Mouse (Mus musculus) limb, embryonic 10.5 days (tissue): ENCODE results near the gene Rgp1. TPM values are rescaled to one million over a fixed set of nuclear protein-coding genes. Genes with fewer than 3 reads are reported as not detected.

Experiments used
- DNase-seq: peaks from one replicate; pipeline ENCODE4 v3.0.0-alpha.2; 2017; ENCODE audit warnings: low spot score
- H3K27ac ChIP-seq: fragments of 300-500 bp; sonication (generic); 2 replicates; pipeline ENCODE4 v1.5.1; 2016; ENCODE audit warnings: mild to moderate bottlenecking
- H3K27me3 ChIP-seq: fragments of 300-500 bp; sonication (generic); 2 replicates; pipeline ENCODE4 v1.6.1; 2016; ENCODE audit warnings: low read depth, mild to moderate bottlenecking; ENCODE audit not compliant: poor library complexity, severe bottlenecking
- H3K36me3 ChIP-seq: fragments of 300-500 bp; sonication (generic); 2 replicates; pipeline ENCODE4 v1.6.1; 2016; ENCODE audit warnings: mild to moderate bottlenecking, moderate library complexity
- H3K4me1 ChIP-seq: fragments of 300-500 bp; sonication (generic); 2 replicates; pipeline ENCODE4 v1.6.1; 2016
- H3K4me3 ChIP-seq: fragments of 300-500 bp; sonication (generic); 2 replicates; pipeline ENCODE4 v1.5.1; 2016; ENCODE audit warnings: mild to moderate bottlenecking, moderate library complexity
- H3K9me3 ChIP-seq: fragments of 300-500 bp; sonication (generic); replicated peaks from 2 replicates; pipeline ENCODE4 v1.6.1; 2016; ENCODE audit warnings: mild to moderate bottlenecking
- WGBS: fragments of 180-500 bp; shearing (Covaris S2); methylation state at CpG from one replicate; pipeline ENCODE4 v1.1.7; 2016; 5-methylcytosine and 5-hydroxymethylcytosine counted together
- polyA plus RNA-seq: library from polyadenylated mRNA; unstranded; fragments of >200 nt; fragmentation: Nextera tagmentation; extraction: Ambion mirVana; gene quantifications from 2 replicates; pipeline ENCODE4 v1.2.1, GENCODE M21; 2016

Gene Rgp1
- polyA plus RNA-seq, 1 experiment from 2014 or later, result 30.0 TPM

DNA sequence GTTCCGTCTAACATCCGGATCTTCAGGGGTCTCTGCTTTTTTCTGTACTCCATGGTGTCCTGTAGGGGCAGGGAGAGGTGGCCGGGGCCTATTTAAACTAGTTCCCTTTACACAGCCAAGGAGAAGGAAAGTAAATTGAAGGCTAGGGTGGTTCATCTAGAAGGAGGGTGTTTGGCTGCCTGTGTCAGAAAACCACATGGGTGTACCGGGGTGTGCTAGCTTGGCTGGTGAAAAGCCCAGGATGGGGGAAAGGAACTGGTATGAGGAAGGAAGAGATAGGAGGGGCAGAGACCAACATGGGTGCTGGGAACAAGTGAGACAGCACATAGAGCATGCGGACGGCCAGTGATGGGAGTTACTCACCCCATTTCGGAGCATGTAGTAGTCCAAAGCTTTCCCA, 22.6 kb upstream of the Rgp1 start:
- H3K36me3 ChIP-seq, result peaks cover 75% of the 10 kb centered on the region
- H3K4me1 ChIP-seq, result peaks cover 38% of the 10 kb centered on the region
- no peak overlapping the region for H3K4me3 ChIP-seq
- 98% methylated on average over 7 of the region's 7 CpGs for WGBS
- H3K27ac ChIP-seq, result no peak overlapping the region
- no peaks in the 10 kb centered on the region for H3K9me3 ChIP-seq
- no peak for DNase-seq
- no peaks in the 10 kb centered on the region for H3K27me3 ChIP-seq

DNA sequence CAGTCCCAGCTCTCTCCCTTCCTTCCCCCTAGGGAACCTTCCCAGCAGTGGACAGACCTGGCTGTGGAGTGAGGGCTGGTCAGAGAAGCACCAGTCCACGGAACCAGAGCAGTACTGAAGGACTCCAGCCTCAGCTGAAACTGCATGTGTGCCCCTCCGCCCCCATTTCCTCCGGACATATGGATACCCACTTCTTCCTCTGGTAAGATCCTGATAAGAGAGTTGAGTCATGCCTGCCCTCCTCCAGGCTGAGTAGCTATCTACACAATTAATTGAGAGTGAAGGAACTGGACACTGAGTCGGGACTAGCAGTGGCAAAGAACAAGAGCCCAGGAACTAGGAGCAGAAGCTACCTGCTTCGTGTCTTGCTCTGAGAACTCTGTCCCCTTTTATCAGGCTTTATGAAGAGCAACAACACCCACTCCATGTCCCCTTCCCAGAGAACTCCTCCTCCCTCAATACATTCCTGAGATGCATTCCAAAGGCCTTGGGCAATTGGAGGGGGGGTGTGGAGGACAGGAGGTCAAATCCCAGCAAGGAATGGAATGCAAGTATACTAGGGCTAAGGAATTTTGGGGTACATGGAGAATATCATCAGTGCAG, 20.4 kb upstream of the Rgp1 start:
- Histone ChIP-seq H3K4me1 (peaks cover 46% of the 10 kb centered on the region), H3K4me3 (peak overlapping the region; percentile 25), H3K27me3 (no peaks in the 10 kb centered on the region), H3K9me3 (no peaks in the 10 kb centered on the region), H3K36me3 (peaks cover 53% of the 10 kb centered on the region), H3K27ac (peak overlapping the region; percentile 73)
- no peak for DNase-seq
- whole genome bisulfite sequencing, result 31% methylated on average over 5 of the region's 5 CpGs

DNA sequence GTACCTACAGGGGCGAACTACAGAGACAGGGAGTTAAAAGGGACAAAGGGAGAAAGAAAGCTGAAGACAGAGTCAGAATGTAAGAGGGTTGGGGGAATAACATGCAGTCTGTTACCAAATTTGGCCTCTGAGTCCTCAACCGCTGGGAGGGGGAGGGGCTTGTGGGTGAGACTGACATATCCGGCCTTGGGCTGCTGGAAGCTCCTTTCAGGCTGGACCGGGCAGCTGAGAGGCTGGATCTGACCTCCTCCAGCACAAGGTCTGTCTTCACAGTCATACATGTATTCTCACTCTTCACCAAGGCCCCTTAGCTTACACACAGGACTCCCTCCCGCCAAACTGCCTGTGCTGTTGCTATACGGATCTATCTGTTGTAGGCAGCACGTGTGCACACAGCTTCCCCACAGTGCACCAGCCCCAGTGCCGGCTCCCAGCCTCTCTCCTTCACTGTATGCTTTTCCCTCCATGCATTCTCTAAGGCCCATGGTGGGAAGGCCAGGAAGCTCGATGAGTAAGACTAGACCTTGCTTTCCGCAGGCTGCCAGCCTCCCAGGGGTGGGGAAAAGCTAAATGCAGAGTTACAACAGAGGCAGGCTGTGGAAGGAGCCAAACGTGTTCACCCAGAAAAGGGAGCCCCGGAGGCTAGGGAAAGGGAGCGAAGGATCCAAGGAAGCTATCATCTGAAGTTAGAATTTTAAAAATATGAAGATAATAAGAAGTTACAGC, 19.7 kb upstream of the Rgp1 start:
- Histone ChIP-seq H3K4me3 (peak overlapping the region; percentile 25), H3K27me3 (no peaks in the 10 kb centered on the region), H3K4me1 (peaks cover 52% of the 10 kb centered on the region), H3K36me3 (peaks cover 46% of the 10 kb centered on the region), H3K27ac (peak overlapping the region; percentile 73), H3K9me3 (no peaks in the 10 kb centered on the region)
- peak; percentile 64 for DNase-seq
- 23% methylated on average over 13 of the region's 13 CpGs for WGBS

DNA sequence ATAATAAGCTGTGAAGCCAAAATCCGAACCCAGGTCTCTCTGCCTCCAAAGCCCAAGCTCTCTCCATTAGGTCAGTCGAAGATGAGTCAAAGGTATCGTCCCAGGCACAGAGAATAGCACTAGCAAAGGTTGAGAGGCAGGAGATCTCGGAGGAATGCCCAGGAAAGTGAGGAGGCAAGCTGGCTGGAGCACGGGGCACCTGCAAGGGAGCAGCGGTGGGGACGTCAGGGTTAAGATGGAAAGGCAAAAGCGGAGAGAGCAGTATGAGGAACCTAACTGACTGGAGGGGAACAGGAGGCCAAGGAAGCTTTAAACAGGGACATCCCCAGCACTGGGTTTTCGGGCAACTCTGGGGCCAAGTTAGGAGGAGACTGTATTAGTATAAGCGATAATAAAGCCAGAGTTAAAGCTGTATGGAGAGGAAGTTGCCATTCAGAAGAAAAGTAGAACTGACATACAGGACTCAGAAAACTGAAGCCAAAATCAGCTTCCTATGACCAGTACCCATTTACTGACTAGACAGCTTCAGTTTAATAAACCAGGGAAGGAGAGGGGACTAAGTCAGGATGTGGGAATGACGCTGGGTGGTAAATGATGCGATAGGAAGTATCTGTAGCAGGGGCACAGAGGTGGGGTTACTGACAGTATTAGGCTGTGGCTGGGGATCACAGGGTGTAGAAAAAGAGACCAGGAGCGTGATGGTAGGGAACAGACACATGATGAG, 18.8 kb upstream of the Rgp1 start:
- H3K4me3 ChIP-seq, result peak overlapping the region; percentile 70
- no peaks in the 10 kb centered on the region for H3K9me3 ChIP-seq
- no peaks in the 10 kb centered on the region for H3K27me3 ChIP-seq
- H3K36me3 ChIP-seq, result peaks cover 44% of the 10 kb centered on the region
- DNase-seq, result no peak
- WGBS, result 77% methylated on average over 13 of the region's 13 CpGs
- H3K27ac ChIP-seq, result peak overlapping the region; percentile 73; the same call in 1 of the 2 replicates
- H3K4me1 ChIP-seq, result peaks cover 52% of the 10 kb centered on the region

DNA sequence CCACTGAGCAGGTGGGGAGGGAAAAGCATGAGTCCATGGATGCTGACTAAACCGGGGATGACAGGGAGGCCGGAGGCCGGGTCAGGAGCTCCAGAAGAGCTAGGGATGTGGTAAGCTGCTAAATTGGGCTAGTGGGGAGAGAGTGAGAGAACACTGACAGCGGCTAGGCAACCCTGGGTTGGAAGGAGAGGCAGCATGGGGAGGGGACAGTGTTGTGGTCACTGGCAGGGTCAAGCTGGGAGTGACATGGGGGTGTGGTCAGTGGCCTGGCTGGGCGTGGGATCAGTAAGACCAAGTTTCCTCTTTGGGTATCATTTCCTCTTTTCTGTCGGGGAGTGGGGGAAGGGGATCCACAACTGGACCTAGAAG, 18.3 kb upstream of the Rgp1 start:
- Histone ChIP-seq H3K36me3 (peaks cover 44% of the 10 kb centered on the region), H3K27ac (0 out of 2 replicates have a peak overlapping the region, but pooled peaks have one; percentile 93), H3K4me3 (peak overlapping the region; percentile 70), H3K4me1 (peaks cover 52% of the 10 kb centered on the region), H3K9me3 (no peaks in the 10 kb centered on the region), H3K27me3 (no peaks in the 10 kb centered on the region)
- WGBS, result 38% methylated on average over 6 of the region's 6 CpGs
- DNase-seq, result no peak

DNA sequence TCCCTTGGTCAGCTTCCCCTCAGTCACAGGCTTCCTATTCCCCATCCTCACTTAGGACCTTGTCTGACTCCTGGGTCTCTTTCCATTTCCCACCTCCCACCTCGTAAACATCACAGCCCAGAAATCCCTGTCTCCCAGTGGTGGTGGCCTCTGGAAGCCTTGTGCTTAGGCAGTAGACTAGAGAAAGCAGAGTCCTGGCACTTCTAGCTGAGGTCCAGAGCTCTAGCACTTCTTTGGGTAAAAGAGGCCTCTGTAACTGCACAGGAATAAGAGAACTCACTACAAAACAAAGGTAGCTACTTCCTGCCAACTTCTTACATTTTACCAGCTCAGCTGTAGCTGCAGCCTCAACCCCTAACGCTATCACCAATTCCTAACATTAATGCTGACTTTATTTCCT, 17.5 kb upstream of the Rgp1 start:
- WGBS, result 23% methylated on average over 2 of the region's 2 CpGs

DNA sequence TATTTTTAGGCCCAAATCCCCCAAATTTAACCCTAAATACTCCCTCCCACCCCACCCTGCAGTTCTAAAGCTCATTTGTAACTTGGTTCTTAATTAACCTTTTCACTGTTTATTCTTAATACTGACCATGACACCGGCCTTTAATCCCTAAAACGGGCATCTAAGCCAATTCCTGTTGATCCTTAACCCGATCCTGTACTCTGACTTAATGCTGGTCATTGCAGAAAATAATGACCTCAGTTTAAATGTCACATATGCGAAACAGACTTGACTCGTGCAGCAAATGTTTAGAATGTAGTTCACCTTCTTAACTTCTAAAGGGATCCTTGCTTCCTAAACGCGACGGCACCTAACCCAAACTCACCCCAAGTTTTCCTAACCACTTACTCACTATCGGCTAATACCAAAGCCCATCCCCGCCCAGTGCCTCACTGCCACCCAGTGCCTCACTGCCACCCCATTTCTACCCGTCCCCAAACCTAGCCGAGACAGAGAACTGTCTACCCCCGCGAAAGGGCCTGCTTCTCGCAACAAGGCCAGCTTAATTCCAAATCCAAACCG, 17.0 kb upstream of the Rgp1 start:
- H3K27ac ChIP-seq, result peak overlapping the region; percentile 93
- H3K4me3 ChIP-seq, result peak overlapping the region; percentile 70
- no peaks in the 10 kb centered on the region for H3K9me3 ChIP-seq
- H3K36me3 ChIP-seq, result peaks cover 44% of the 10 kb centered on the region
- peaks cover 52% of the 10 kb centered on the region for H3K4me1 ChIP-seq
- DNase-seq, result no peak
- no peaks in the 10 kb centered on the region for H3K27me3 ChIP-seq
- WGBS, result 5% methylated on average over 16 of the region's 16 CpGs

More for the DNA sequence above, 17.5 kb upstream of the Rgp1 start:
- peak overlapping the region; percentile 93 for H3K27ac ChIP-seq
- H3K9me3 ChIP-seq, result no peaks in the 10 kb centered on the region
- peaks cover 44% of the 10 kb centered on the region for H3K36me3 ChIP-seq
- no peak for DNase-seq
- no peaks in the 10 kb centered on the region for H3K27me3 ChIP-seq
- peaks cover 52% of the 10 kb centered on the region for H3K4me1 ChIP-seq
- peak overlapping the region; percentile 70 for H3K4me3 ChIP-seq

DNA sequence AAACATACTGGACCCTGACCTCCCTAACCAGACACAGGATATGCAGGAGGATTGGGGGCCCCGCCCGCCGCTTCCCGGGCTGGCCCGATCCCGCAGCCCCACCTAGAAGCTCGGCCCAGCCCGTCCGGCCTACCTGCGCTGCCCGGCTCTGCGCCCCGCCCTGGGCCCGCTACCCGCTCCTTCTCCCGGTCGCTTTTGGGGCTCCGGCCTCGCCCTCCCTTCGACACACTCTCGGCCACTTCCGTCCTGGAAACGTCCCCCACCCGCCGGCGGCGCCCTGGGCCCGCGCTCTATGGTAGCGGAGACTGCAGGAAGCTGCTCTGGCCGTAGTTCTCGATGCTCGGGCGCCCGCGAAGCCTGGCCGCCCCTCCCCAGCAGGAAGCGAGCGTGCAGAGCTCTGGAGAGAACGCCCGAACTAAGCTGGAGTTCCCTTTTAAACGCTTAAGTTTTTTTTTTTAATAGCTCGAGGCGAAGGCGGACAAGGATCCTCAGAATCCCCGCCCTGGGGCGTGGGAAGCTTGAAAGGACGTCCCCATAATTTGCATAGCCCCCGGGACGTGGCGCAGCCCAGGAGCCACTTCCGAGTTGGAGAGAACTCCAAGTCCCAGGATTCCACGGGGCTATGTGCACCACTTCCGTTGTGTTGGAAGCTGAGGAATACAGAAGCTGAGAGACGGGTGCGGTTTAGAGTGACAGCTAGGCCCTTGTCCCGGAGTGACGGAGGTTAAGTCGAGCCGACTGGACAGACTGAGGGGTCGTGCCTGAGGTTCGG, 16.3 kb upstream of the Rgp1 start, which contains the start of the genes Creb3 and Tln1:
Creb3 (plus strand) TSS at position 336 of the 772 bp plus-strand sequence.
Tln1 (minus strand) TSS at position 695 of the 772 bp plus-strand sequence.
- Histone ChIP-seq H3K36me3 (peaks cover 44% of the 10 kb centered on the region), H3K4me1 (peaks cover 51% of the 10 kb centered on the region), H3K4me3 (peak within 1 kb of the TSS; percentile 70), H3K9me3 (no peaks in the 10 kb centered on the region), H3K27me3 (no peaks in the 10 kb centered on the region), H3K27ac (peak within 1 kb of the TSS; percentile 93)
- under 1% methylated on average over 62 of the region's 62 CpGs for WGBS
- peak; percentile 94 for DNase-seq

DNA sequence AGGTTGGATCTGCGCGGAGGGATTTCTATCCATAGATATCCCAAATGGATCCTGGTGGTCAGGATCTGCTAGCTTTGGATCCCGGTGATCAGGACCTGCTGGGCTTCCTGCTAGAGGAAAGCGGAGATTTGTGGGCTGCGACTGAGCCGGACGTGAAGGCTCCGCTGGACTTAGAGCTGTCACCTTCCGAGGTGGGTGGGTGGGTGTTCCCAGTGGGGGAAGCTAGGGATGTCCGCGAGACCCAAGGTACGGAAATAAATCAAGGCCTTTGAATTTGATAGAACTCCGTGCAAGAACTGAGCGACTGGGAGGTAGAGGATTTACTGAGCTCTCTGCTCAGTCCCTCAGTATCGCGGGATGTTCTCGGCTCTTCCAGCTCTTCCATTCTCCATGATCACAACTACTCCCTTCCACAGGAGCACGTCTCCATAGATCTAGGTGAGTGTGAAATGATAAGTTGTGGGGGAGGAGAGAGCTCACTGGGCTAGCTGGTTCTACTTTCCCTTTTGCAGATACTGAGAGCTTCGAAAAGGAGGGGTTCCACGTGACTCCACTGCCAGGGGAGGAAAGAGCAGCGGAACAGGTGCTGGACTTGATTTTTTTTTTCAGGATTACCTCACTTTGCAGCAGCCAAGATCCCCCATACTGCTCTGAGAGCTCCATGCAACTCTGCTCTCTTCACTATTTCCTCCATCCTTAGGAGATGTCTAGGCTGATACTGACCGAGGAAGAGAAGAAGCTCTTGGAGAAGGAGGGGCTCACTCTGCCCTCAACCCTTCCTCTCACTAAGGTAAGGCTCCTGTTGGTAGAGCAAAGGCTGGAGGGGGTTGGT, 15.5 kb upstream of the Rgp1 start:
- Histone ChIP-seq H3K9me3 (no peaks in the 10 kb centered on the region), H3K36me3 (peaks cover 44% of the 10 kb centered on the region), H3K27me3 (no peaks in the 10 kb centered on the region), H3K4me1 (peaks cover 43% of the 10 kb centered on the region), H3K4me3 (peak overlapping the region; percentile 70), H3K27ac (peak overlapping the region; percentile 93)
- no peak for DNase-seq
- 7% methylated on average over 22 of the region's 22 CpGs for WGBS

DNA sequence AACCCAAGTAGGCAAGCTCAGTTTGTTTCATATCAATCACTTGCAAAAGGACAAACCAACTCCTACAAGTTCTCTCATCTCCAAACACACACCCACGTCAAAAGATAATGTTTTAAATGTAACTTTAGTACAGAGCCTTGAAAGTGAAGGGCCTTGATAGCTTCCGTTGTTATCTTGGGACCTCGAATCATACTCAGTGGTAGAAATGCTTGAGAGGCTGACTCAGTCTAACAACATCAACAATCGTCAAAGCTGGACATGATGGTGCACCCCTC, 15.0 kb upstream of the Rgp1 start:
- Histone ChIP-seq H3K27ac (no peak overlapping the region), H3K27me3 (no peaks in the 10 kb centered on the region), H3K36me3 (peaks cover 47% of the 10 kb centered on the region), H3K4me1 (peaks cover 37% of the 10 kb centered on the region), H3K4me3 (peak overlapping the region; percentile 70), H3K9me3 (no peaks in the 10 kb centered on the region)
- WGBS, result 87% methylated on average over 4 of the region's 4 CpGs
- DNase-seq, result no peak

DNA sequence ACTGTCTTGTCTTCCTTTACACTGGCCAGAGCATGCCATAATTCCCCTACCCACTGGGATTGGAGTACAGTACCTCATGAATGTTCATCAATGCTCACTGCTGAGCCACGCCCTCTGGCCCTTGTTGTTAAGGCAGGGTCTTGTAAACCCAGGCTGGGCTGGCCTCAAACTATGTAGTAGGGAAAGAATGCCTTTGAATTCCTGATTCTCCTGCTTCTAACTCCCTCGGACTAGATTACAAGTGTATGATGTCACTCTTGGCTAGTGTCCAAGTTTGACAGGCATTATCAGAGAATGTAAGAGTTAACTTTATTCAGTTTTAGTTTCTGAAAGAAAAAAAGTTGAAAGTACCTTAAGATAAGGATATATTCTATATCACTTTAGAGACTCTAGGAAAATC, 14.3 kb upstream of the Rgp1 start:
- Histone ChIP-seq H3K27ac (no peak overlapping the region), H3K27me3 (no peaks in the 10 kb centered on the region), H3K4me3 (no peak overlapping the region), H3K9me3 (no peaks in the 10 kb centered on the region), H3K4me1 (peaks cover 30% of the 10 kb centered on the region), H3K36me3 (peaks cover 54% of the 10 kb centered on the region)
- WGBS, result 88% methylated on average over 2 of the region's 2 CpGs
- DNase-seq, result no peak

DNA sequence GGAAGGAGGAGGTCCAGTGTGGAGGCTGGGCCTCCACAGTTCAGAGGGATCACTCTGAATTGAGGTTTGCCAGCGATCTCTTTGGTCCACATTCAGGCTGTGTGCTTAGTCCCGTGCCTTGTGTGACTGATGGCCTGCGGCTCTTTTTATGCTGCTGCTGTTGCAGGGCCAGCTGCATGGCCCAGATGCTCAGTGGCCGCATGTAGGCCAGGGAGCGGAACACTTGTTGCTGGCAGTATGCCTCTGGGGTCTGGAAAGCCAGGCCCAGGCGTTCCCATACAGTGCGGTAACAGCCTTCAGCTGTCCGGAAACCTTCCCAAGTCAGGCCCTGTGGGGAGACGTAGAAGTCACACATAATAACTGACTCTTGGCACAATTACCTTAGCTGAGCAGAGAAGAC, 11.4 kb upstream of the Rgp1 start:
- 94% methylated on average over 9 of the region's 9 CpGs for WGBS
- H3K9me3 ChIP-seq, result no peaks in the 10 kb centered on the region
- no peak for DNase-seq
- H3K4me3 ChIP-seq, result no peak overlapping the region
- peaks cover 8% of the 10 kb centered on the region for H3K4me1 ChIP-seq
- no peaks in the 10 kb centered on the region for H3K27me3 ChIP-seq
- H3K27ac ChIP-seq, result no peak overlapping the region
- peaks cover 81% of the 10 kb centered on the region for H3K36me3 ChIP-seq
